Mouse (Mus musculus): ENCODE measurements around the gene Epb41l1. TPM values are rescaled to one million over a fixed set of nuclear protein-coding genes. Genes with fewer than 3 reads are reported as not detected.

The Epb41l1 gene
- total and polyA plus RNA-seq, 3 experiments, result 7.3 to 8.2 (median 7.6) TPM

DNA sequence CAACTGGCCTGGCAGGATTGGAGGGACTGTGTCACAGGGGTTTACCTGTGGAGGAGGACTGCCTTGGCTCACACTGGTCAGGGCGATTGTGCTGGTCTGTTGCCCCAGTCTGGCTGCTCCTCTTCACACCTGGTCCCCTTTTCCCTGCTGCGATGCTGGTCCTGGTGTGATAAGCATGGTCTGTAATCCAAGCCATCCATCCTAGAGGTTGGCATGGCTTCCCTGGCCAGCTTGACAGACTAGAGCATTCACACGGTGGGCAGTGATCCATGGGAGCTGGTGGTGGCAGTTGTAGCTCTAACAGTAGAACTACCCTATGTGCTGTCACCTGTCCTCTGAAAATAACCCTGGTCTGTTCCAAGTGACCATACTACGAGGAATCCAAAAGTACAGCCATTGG, 43.7 kb downstream of the Epb41l1 start:
- H3K27ac ChIP-seq, result no peak overlapping the region
- H3K4me3 ChIP-seq, result no peak overlapping the region
- H3K4me1 ChIP-seq (ENCODE audit: control insufficient read depth, insufficient read depth, low read length), result no peaks in the 10 kb centered on the region
- H3K79me2 ChIP-seq (replicated peaks; ENCODE audit: control insufficient read depth, insufficient read depth, low read length), result no peaks in the 10 kb centered on the region
- H3K9ac ChIP-seq (ENCODE audit: low read depth, low read length), result no peak overlapping the region
- intact Hi-C loops (cut with DNase I), result loop anchor here (5.0 kb wide), 2 partner anchors 47 to 162 kb away; no protein-coding TSS in a partner anchor
- WGBS, result 83% methylated on average over 4 of the region's 4 CpGs
- no peak for TF ChIP-seq CTCF (IDR thresholded peaks at IDR 0.05)
- TF ChIP-seq EP300 (IDR thresholded peaks at IDR 0.05; ENCODE audit: insufficient read depth, low read depth, low read length), result no peak
- no peak for TF ChIP-seq POLR2A (IDR thresholded peaks at IDR 0.05; ENCODE audit: insufficient read depth, low read depth, low read length)
- H3K27me3 ChIP-seq (ENCODE audit: control insufficient read depth, insufficient read depth, low read length), result no peaks in the 10 kb centered on the region
- H3K36me3 ChIP-seq (ENCODE audit: control insufficient read depth, insufficient read depth, low read length), result no peaks in the 10 kb centered on the region
- DNase-seq, result no peak

- Histone ChIP-seq H3K36me3 (ENCODE audit: control insufficient read depth, insufficient read depth, low read length) (no peaks in the 10 kb centered on the region), H3K79me2 (replicated peaks; ENCODE audit: control insufficient read depth, insufficient read depth, low read length) (no peaks in the 10 kb centered on the region), H3K9ac (ENCODE audit: low read depth, low read length) (no peak overlapping the region), H3K4me3 (no peak overlapping the region), H3K4me1 (ENCODE audit: control insufficient read depth, insufficient read depth, low read length) (no peaks in the 10 kb centered on the region), H3K27me3 (ENCODE audit: control insufficient read depth, insufficient read depth, low read length) (no peaks in the 10 kb centered on the region), H3K27ac (no peak overlapping the region)
- 70% methylated on average over 11 of the region's 11 CpGs for WGBS
- no peak for TF ChIP-seq CTCF (IDR thresholded peaks at IDR 0.05)
- TF ChIP-seq EP300 (IDR thresholded peaks at IDR 0.05; ENCODE audit: insufficient read depth, low read depth, low read length), result no peak
- no peak for TF ChIP-seq POLR2A (IDR thresholded peaks at IDR 0.05; ENCODE audit: insufficient read depth, low read depth, low read length)
- intact Hi-C loops (cut with DNase I), result no loop called here
- DNase-seq, result no peak
These were observed 46.8 kb downstream of the Epb41l1 start for GRCm38 (mm10) chr2:156467538-156467937.

DNA sequence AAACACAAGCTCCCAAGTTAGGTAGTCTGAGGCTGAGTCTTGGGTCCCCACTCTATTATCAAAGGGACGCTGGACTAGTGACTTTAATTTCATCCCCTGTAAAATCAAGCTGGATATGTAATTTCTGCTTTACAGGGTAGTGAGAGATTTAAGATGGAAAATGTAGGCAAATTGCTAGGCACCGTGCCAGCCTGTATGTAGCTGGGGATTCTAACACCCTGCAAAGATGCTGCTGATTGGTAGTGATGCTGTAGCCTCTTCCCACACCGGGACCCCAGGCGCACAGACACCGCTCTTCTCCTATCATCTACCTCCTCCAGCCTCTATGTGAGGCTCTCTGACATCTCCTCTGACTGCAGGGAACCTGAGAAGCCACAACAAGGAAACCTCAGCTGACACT, 48.2 kb downstream of the Epb41l1 start:
- no peaks in the 10 kb centered on the region for H3K27me3 ChIP-seq (ENCODE audit: control insufficient read depth, insufficient read depth, low read length)
- H3K36me3 ChIP-seq (ENCODE audit: control insufficient read depth, insufficient read depth, low read length), result no peaks in the 10 kb centered on the region
- no peaks in the 10 kb centered on the region for H3K4me1 ChIP-seq (ENCODE audit: control insufficient read depth, insufficient read depth, low read length)
- no peak overlapping the region for H3K27ac ChIP-seq
- no peak for DNase-seq
- no peak overlapping the region for H3K4me3 ChIP-seq
- no peak for TF ChIP-seq EP300 (IDR thresholded peaks at IDR 0.05; ENCODE audit: insufficient read depth, low read depth, low read length)
- TF ChIP-seq POLR2A (IDR thresholded peaks at IDR 0.05; ENCODE audit: insufficient read depth, low read depth, low read length), result no peak
- TF ChIP-seq CTCF (IDR thresholded peaks at IDR 0.05), result no peak
- intact Hi-C loops (cut with DNase I), result no loop called here
- H3K79me2 ChIP-seq (replicated peaks; ENCODE audit: control insufficient read depth, insufficient read depth, low read length), result no peaks in the 10 kb centered on the region
- no peak overlapping the region for H3K9ac ChIP-seq (ENCODE audit: low read depth, low read length)
- whole genome bisulfite sequencing, result 74% methylated on average over 5 of the region's 5 CpGs

DNA sequence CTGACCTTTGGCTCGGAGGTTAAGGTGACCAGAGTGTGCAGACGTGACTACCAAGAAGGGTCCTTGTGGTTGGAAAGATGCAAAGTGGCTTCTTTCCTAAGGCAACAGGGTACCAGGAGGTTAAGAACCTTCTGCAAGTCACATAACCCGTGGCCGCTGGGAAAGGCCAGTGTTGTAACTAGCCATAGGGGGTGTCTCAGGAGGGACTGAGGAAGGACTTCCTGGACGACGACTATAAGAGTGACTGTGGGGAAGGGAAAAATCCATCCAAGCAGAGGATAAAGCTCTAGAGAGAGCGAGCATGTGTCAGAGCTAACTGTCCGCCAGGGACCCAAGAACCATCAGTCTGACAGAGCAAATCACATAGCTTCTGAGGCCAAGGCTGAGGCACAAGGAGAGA, 48.8 kb downstream of the Epb41l1 start:
- TF ChIP-seq EP300 (IDR thresholded peaks at IDR 0.05; ENCODE audit: insufficient read depth, low read depth, low read length), result no peak
- Histone ChIP-seq H3K27me3 (ENCODE audit: control insufficient read depth, insufficient read depth, low read length) (no peaks in the 10 kb centered on the region), H3K79me2 (replicated peaks; ENCODE audit: control insufficient read depth, insufficient read depth, low read length) (no peaks in the 10 kb centered on the region), H3K4me1 (ENCODE audit: control insufficient read depth, insufficient read depth, low read length) (no peaks in the 10 kb centered on the region), H3K9ac (ENCODE audit: low read depth, low read length) (no peak overlapping the region), H3K27ac (no peak overlapping the region), H3K4me3 (no peak overlapping the region), H3K36me3 (ENCODE audit: control insufficient read depth, insufficient read depth, low read length) (no peaks in the 10 kb centered on the region)
- no peak for DNase-seq
- intact Hi-C loops (cut with DNase I), result no loop called here
- WGBS, result 66% methylated on average over 8 of the region's 8 CpGs

DNA sequence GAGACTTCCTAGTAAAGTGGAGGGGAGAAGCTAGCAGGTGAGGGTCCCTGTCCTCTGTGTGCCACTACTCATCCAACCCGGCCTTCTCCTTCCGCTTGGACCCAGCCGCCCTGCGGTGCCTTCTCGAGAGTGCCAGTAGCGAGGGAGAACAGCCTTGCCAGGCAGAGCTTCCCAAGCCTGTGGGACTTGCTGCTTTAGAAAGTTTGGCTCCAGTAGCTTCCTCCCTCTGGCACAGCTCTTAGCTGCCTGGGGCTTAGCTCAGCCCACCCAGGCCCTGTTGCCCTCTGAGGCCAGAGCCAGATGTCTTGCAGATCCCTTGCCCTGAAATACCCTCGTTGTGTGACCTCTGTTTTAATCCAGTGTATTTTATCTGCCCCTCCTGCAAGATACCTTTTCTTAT, 50.2 kb downstream of the Epb41l1 start:
- Histone ChIP-seq H3K79me2 (replicated peaks; ENCODE audit: control insufficient read depth, insufficient read depth, low read length) (no peaks in the 10 kb centered on the region), H3K27me3 (ENCODE audit: control insufficient read depth, insufficient read depth, low read length) (no peaks in the 10 kb centered on the region), H3K4me1 (ENCODE audit: control insufficient read depth, insufficient read depth, low read length) (peaks cover 4% of the 10 kb centered on the region), H3K9ac (ENCODE audit: low read depth, low read length) (no peak overlapping the region), H3K27ac (no peak overlapping the region; the same call in 1 of the 2 replicates), H3K36me3 (ENCODE audit: control insufficient read depth, insufficient read depth, low read length) (no peaks in the 10 kb centered on the region), H3K4me3 (no peak overlapping the region)
- TF ChIP-seq CTCF (IDR thresholded peaks at IDR 0.05), result no peak
- no peak for TF ChIP-seq EP300 (IDR thresholded peaks at IDR 0.05; ENCODE audit: insufficient read depth, low read depth, low read length)
- TF ChIP-seq POLR2A (IDR thresholded peaks at IDR 0.05; ENCODE audit: insufficient read depth, low read depth, low read length), result no peak
- WGBS, result 77% methylated on average over 7 of the region's 7 CpGs
- DNase-seq, result no peak
- intact Hi-C loops (cut with DNase I), result no loop called here

DNA sequence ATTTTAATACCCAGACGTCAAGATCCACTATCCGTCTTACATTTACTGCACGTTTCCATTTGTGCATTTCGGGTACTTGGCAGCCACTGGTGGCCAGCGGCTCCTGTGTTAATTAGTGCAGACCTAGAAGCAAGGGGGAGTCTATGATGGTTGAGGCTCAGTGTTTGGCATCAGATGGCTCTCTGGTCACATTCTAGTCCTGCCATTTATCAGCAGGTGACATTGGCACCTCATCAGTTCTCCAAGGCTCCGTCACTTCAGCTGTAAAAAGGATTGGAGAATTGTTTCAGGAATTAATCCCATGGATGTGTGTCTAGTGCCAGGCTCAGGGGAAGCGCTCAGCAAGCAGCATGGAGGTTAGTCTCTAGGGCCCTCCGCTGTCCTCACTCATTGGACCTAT, 51.6 kb downstream of the Epb41l1 start:
- DNase-seq, result no peak
- H3K79me2 ChIP-seq (replicated peaks; ENCODE audit: control insufficient read depth, insufficient read depth, low read length), result no peaks in the 10 kb centered on the region
- intact Hi-C loops (cut with DNase I), result no loop called here
- no peak overlapping the region for H3K4me3 ChIP-seq
- no peaks in the 10 kb centered on the region for H3K36me3 ChIP-seq (ENCODE audit: control insufficient read depth, insufficient read depth, low read length)
- H3K27me3 ChIP-seq (ENCODE audit: control insufficient read depth, insufficient read depth, low read length), result no peaks in the 10 kb centered on the region
- no peak overlapping the region for H3K9ac ChIP-seq (ENCODE audit: low read depth, low read length)
- peaks cover 4% of the 10 kb centered on the region for H3K4me1 ChIP-seq (ENCODE audit: control insufficient read depth, insufficient read depth, low read length)
- 92% methylated on average over 8 of the region's 8 CpGs for WGBS
- TF ChIP-seq CTCF (IDR thresholded peaks at IDR 0.05) (no peak), EP300 (IDR thresholded peaks at IDR 0.05; ENCODE audit: insufficient read depth, low read depth, low read length) (no peak), POLR2A (IDR thresholded peaks at IDR 0.05; ENCODE audit: insufficient read depth, low read depth, low read length) (no peak)
- H3K27ac ChIP-seq, result peak overlapping the region; percentile 40; the same call in 1 of the 2 replicates

Measured in heart, adult 2 months (tissue).